Mouse (Mus musculus): Measurements from ENCODE around the gene Zfp385b.

Zfp385b gene

DNA sequence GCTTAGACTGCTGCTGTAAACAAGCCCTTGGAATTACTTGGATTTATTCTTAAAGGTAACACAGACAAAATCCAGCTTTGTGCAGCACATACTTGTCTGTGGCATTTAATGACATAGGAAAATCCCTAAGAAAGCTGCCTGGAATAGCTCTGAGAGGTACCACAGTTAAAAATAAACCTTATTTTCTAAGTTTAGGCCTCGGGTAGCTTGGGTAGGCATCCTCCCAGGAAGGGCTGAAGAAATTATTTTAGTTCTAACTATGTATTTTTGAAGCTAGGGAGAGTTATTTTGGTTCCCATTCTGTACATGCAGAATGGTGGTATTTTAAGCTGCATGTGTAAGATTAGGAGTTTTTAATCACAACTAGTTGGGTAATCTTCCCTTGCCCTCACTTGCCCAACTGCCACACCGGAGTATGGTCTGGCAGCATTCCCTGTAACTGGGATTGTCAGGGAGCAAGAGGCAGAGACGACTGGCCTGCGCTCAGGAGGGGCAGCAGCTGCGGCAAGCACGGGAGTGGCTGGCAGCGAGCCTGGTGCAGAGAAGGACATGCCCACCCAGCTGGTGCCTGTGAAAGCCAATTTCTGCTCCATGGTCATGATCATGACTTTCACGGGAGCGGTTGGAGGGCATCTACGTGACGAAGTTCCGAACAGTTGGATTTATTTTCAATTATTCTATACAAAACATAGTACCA, 230.1 kb downstream of the Zfp385b start:
- no peak for DNase-seq (ENCODE audit: low spot score)

DNA sequence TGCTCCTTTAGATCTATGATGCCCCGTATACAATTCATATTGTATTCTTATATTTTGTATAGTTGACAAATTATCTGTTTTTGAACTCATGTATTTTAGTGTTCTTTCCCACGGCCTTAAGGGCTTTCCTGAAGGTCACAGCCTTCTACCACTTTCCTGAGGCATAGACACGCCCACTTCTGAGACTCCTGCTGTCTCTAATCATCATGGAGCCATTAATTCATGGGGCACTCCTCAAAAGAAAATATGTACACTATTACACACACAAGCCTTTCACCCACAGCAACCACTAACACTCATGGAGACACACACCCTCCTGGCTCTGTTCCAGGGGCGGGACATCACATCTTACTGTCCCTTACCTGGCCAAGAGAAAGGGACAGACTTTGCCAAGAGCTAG, 232.1 kb downstream of the Zfp385b start:
- DNase-seq (ENCODE audit: low spot score) = no peak

GRCm38 (mm10) chr2:77586581-77587360, 232.7 kb downstream of the Zfp385b start:
- no peak for DNase-seq (ENCODE audit: low spot score)

- no peak for DNase-seq (ENCODE audit: low spot score)
Measured at GRCm38 (mm10) chr2:77583586-77583985, 235.9 kb downstream of the Zfp385b start.

DNA sequence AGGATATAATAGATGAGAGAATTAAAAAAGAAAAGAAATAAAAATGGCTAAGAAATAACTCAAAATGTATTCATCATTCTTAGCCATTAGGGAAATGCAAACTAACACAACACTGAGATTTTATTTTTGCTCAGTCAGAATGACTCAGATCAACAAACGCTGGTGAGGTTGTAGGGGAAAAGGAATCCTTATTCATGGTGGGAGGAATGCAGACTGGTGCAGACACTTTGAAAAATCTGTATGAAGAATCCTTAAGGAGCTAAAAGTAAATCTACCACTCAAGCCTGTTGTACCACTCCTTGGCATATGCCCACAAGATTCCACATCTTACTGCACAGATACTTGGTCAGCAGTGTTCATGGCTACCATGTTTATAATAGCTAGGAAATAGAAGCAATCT, 242.9 kb downstream of the Zfp385b start:
- no peak for DNase-seq (ENCODE audit: low spot score)

DNA sequence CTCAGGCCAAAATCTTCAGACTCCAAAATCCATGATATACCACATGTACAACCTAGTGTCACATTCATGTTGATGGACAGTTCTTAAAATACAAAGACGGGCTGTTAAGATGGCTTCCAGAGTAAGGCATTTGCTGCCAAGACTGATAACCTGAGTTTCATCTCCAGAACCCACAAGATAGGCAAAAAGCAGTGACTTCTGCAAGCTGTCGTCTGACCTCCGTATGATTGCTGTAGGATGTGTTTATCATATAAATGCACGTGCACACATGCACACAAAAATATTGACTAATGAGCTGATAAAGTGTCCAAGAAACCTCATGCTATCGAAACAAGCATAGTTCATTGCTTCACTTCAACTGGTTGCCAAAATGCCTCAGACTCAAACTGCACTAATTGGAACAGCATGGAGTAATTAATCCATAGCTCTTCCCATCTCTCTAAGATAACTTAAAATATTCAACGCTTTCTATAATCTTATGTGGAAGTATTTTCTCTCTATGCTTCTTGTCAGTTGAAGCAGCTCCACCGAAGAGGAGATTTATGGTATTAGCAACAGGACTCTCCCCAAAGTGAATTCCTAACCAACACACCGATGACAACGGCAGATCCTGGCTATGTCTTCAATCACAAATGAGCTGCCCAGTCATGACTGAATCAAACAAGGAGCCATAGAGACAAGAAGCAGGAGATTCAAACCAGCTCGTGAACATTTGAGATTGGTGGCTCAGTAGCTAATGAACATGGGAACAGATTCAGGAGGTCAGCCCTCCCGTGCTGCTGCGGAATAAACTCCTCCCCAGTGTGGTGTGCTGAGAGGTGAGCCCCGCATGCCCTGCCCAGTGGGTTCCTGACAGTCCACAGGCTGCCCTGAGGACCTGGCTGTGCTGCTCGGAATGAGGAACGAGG, 251.7 kb downstream of the Zfp385b start:
- no peak for DNase-seq (ENCODE audit: low spot score)

DNA sequence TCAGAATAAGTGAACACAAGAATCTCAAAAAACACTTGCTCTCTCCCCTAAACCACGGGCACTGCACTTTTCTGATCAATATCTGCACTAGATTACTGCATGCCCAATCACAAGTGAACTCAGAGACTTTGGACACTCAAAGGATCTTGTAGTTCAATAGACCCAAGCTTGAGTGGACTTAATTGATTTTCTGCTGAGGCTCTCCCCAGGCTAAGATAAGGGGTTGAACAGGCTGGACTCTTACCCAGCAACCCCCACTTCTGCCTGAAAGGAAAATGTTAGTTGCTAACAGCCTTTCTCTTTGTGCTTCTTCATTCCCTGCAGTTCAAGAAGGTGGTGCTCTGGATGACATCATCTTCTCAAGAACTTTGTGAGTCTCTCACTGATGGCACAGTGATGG, 255.7 kb downstream of the Zfp385b start:
- DNase-seq (ENCODE audit: low spot score) = no peak

- DNase-seq (ENCODE audit: low spot score) = no peak
Measured at GRCm38 (mm10) chr2:77561941-77562340, 257.5 kb downstream of the Zfp385b start.

DNA sequence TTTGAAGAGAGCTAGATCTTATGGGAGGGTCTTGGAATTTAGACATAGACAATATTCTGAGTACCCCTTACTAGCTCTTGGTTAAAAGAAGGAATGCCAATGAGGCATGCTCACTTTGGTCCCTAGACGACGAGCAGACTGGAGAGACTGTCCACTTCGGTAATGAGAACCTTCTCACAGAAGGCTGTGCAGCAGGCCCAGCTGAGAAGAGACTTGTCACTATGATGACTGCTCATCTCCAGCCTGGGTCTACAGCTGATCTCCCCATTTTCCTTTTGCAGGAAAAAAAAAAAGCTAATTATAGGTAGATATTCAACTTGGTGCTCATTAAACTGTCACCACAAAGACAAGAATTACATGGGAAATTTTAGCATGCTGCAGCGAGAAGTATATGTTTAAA, 262.5 kb downstream of the Zfp385b start:
- DNase-seq (ENCODE audit: low spot score) = no peak

GRCm38 (mm10) chr2:77555980-77556379, 263.5 kb downstream of the Zfp385b start:
- no peak for DNase-seq (ENCODE audit: low spot score)

DNA sequence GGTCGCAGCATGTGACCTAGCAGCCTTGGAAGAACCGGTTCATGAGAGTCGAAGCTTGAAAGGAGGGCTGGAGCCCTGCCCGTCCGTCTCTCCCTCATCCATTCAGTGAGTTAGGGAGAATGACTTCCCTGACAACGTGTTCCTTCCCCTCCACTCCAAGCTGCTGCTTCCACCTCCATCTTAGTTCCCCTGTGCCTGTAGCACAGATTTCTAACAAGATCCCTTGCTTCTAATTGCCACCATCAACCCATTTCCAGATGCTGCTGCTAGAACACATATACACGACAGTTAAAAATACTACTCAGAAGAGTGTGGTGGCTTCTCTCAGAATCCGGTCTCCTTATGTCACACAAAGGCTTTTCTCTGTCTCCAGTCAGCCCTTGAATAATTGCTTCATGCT, 266.8 kb downstream of the Zfp385b start:
- no peak for DNase-seq (ENCODE audit: low spot score)

DNA sequence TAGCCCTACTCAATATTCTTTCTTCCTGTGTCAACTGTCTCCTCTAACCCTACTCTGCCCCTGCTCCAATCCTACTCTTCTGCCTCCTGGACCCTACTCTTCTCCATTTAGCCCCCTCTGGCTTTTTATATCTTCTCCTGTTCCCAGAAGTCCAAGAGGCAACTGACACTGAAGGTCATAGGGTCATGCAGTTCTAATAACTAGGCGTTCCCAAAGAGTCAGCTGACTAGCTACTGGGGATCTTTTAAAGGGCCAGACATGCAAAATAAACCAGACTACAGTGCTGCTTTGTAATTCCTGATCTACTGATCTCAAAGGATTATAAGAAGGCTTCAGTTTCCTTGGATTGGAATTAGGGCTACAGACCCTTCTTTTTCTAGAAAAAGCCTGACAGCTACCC, 276.1 kb downstream of the Zfp385b start:
- no peak for DNase-seq (ENCODE audit: low spot score)

DNA sequence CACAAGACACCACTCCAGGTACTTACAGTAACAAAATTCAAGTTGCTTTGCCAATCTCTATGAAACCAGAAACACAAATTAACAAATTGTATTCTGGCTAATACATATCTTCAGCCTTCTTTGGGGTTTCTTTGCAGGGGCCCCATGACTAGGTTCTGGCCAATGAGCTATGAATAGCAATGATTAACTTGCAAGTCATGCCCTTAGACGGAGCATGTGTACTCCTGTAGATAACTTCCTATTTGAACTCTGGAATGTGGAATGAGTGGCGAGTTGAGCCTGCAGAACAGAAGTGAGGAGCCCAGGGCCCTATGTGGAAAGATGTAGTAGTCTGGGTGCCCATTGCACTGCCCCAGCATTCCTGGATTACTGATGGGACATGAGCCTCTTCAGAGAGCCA, 276.8 kb downstream of the Zfp385b start:
- no peak for DNase-seq (ENCODE audit: low spot score)

GRCm38 (mm10) chr2:77541681-77542080, 277.8 kb downstream of the Zfp385b start:
- DNase-seq (ENCODE audit: low spot score) = no peak

DNA sequence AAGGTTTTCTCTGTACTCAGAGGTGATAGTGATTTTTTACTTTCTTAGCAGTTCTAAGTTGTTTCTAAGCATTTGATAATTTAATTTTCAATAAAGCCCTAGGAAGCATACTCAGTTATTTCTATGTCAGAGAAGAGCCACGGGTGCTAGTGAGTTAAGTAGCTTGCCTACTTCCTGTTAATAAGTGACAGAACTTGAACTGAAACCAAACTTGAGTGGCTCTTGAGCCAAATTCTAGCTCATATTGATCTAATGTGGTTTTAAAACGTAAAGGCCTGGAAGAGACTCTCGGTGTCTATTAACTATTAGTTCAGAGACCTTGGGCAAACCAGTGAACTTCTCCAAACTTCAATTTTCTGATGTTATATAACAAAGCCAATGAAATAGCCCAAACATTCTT, 278.6 kb downstream of the Zfp385b start:
- no peak for DNase-seq (ENCODE audit: low spot score)

- DNase-seq (ENCODE audit: low spot score) = no peak
Measured at GRCm38 (mm10) chr2:77536556-77536955, 282.9 kb downstream of the Zfp385b start.

- no peak for DNase-seq (ENCODE audit: low spot score)
Measured at GRCm38 (mm10) chr2:77528079-77528752, 291.2 kb downstream of the Zfp385b start.

GRCm38 (mm10) chr2:77527616-77528015, 291.8 kb downstream of the Zfp385b start:
- no peak for DNase-seq (ENCODE audit: low spot score)

DNA sequence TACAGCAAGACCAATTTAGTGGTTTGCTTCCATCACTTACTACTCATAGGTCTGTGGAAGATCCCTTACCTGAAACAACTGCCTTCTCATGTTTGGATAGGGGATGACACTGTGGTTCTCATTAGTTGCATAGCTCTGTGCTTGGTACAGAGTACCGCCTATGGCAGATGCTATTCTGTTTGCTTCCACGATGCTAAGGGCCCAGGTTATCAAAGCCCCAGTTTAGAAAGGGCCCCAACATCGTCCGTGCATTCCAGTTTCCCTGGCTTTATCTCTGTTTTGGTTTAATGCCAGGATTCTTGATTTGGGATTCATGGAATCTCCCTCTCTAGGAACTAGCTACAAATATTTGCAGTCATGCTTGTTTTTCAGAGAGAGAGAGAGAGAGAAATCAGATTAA, 292.6 kb downstream of the Zfp385b start:
- no peak for DNase-seq (ENCODE audit: low spot score)

GRCm38 (mm10) chr2:77526301-77526700, 293.1 kb downstream of the Zfp385b start:
- no peak for DNase-seq (ENCODE audit: low spot score)

- DNase-seq (ENCODE audit: low spot score) = no peak
Measured at GRCm38 (mm10) chr2:77522223-77522622, 297.2 kb downstream of the Zfp385b start.

GRCm38 (mm10) chr2:77519341-77519740, 300.1 kb downstream of the Zfp385b start:
- no peak for DNase-seq (ENCODE audit: low spot score)

Data from ovary, postnatal 14 days (tissue).